Mouse (Mus musculus) frontal cortex, adult 2 months (tissue): Measurements from ENCODE around the gene Zbtb48. TPM values are rescaled to one million over a fixed set of nuclear protein-coding genes. Genes with fewer than 3 reads are reported as not detected.
A peak's percentile ranks its signal among the peaks of the same experiment; 100 is the strongest.

Experiments used
- DNase-seq, 2 experiments: peaks; one replicate each; pipeline ENCODE4 v3.0.0; 2022; ENCODE audit warnings: low spot score in 1 of 2; ENCODE audit errors: extremely low spot score in 1 of 2
- polyA plus RNA-seq: library from polyadenylated mRNA; depleted of rRNA; stranded (reverse); fragments of >200 nt; gene quantifications from 2 replicates; pipeline ENCODE4 v1.2.3, GENCODE M21; 2012; rRNA removed

Gene Zbtb48
- polyA plus RNA-seq, 1 experiment, result 17.6 TPM

DNA sequence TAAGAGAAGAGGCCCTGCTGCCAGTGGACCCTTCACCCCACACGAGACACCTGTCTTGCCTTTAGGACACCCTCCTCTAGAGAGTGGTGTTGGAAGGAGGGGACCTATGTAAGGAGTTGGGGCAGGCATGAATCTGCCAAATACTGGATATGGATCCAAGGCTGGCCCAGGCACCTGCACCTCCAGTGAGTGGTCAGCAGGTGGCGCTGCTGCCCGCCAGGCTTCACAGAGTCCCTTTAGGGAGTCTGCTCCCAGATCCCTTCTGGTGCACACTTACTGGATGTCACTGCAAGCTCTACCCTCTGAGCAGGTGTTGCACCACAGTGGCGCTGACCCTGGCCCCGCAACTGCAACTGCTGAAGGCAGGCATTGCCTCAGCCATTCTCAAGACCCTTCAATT, 46.1 kb downstream of the Zbtb48 start:
- peak; percentile 60 to 93 for DNase-seq

DNA sequence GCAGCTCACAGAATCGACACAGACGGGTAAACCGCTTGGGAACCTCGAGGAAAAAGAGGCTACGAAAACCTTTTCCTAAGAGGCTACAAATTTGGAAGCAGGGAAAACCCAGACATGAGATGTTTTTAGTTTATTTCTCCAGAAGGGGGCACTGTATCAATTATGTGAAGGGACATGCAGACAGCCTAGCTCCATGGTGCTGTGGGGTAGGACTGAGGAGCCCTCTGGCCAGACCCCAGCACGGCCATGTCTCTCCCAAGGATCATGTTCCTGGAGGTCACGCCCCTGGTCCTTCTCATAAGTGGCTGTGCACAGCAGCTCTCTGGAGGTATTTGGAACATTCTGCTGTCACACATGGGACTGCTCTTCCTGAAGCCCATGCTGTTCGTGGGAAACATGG, 46.8 kb downstream of the Zbtb48 start:
- DNase-seq, result peak in 1 of 2 experiments; percentile 50

DNA sequence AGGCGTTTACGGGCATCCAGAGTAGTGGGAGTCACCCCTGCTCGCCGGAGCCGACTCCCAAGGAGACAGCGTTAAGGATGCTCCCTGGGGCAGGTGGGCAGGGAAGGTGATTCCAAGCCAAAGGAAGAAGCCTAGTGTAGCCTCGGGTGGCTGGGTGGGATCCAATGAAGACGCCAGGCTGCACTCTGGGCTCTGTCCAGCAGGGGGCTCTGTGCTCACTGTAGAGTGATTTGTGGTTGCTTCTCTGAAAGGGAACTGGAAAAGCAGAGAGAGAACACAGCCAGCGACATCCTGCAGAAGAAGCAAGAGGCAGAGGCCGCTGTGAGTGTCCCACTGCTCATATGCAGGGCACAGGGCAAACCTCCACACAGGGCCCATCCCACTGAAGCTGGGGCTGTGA, 49.7 kb downstream of the Zbtb48 start:
- peak; percentile 76 to 95 for DNase-seq

- DNase-seq, result no peak
Measured at GRCm38 (mm10) chr4:151975441-151975840, 52.0 kb downstream of the Zbtb48 start.

DNA sequence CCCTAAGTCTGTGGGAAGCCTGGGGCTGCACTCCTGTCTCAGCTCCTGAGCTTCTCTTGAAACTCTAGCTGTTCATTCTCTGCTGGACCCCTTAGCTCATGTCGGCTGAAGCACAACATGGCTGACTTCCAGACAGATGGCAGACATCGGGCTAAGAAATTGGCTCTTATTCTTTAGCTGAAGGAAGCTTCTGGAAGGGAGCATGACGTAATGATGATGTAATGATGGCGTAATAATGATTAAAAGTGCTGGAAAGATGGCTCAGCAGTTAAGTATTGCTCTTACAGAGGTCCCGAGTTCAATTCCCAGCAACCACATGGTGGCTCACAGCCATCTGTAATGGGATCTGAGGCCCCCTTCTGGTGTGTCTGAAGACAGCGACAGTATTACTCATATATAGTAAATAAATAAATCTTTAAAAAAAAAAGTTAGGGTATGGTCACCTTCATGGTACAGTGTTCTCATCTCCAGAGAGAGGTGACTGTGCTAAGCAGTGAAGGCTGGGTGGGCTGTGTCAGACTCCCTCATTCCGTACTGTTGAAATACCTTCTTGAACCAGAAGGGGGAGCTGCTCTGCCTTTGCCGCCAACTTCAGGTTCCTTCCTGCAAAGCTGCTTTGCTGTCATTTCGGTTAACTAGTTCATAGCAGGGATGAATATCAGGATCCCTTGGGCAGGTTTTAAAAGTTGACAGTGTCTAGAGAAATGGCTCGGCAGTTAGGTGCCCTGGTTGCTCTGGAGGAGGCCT, 55.1 kb downstream of the Zbtb48 start:
- DNase-seq, result peak in 1 of 2 experiments; percentile 69

Other genes starting within 250 kb of the Zbtb48 start
- gene Camta1, start 165.8 kb downstream of the Zbtb48 start, polyA plus RNA-seq, result 124 and 125 TPM in 2 replicates
- gene Dnajc11, start 94.0 kb downstream of the Zbtb48 start, polyA plus RNA-seq, result 62.5 and 64.2 TPM in 2 replicates
- 29.8 and 39.4 TPM in 2 replicates for gene Thap3, start 38.7 kb downstream of the Zbtb48 start, polyA plus RNA-seq
- 9.1 and 9.3 TPM in 2 replicates for gene Phf13, start 31.4 kb downstream of the Zbtb48 start, polyA plus RNA-seq
- gene Klhl21, start 18.9 kb downstream of the Zbtb48 start, polyA plus RNA-seq, result 11.2 and 12.1 TPM in 2 replicates
- gene Tas1r1, start 10.9 kb upstream of the Zbtb48 start, polyA plus RNA-seq, result 0.13 and 0.20 TPM in 2 replicates
- 15.9 and 18.4 TPM in 2 replicates for gene Nol9, start 11.7 kb upstream of the Zbtb48 start, polyA plus RNA-seq
- 41.1 and 49.7 TPM in 2 replicates for gene Plekhg5, start 44.8 kb upstream of the Zbtb48 start, polyA plus RNA-seq
- 7.0 and 10.6 TPM in 2 replicates for gene Tnfrsf25, start 88.3 kb upstream of the Zbtb48 start, polyA plus RNA-seq
- 1.1 and 1.3 TPM in 2 replicates for gene Espn, start 124.7 kb upstream of the Zbtb48 start, polyA plus RNA-seq
- gene Hes2, start 131.2 kb upstream of the Zbtb48 start, polyA plus RNA-seq, result not detected in 2 replicates
- gene Acot7, start 150.5 kb upstream of the Zbtb48 start, polyA plus RNA-seq, result 304 and 344 TPM in 2 replicates
- 35.4 and 43.3 TPM in 2 replicates for gene Gpr153, start 246.6 kb upstream of the Zbtb48 start, polyA plus RNA-seq